ENCODE assay signal across 9 mouse cellular contexts in the genomic region with DNA sequence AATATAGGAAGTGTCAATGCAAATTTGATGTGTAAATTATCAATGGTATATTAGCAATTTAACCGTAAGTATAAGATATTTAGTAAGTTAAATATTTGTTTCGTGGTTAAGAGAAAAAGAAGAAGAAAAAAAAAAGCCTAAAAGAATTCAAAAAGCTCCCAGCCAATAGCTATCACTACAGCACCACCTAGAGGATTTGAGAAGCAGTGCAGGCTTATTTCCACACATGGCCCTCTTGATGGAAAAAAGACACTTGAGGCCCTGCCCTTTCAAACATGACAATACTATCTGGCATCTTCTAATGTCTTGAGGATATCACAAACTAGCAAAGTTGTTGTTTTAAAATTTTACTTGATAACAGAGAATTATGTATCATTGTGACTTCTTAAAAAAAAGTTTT. TPM values are rescaled to one million over a fixed set of nuclear protein-coding genes. Genes with fewer than 3 reads are reported as not detected.
DNase-seq lines count a peak whose midpoint lies in the region; TF ChIP-seq lines count a peak whose summit lies in the region.
"Had no signal": no experiment of that assay in that cellular context is flagged by ENCODE, and none has a peak within 500 bp of the region (broad histone marks: within the 10 kb centered on the region; RNA-seq: fewer than 3 reads in every experiment).

No protein-coding gene starts in this region.

- no peak for DNase-seq in gastrocnemius, adult 2 months
- no peak for DNase-seq in gastrocnemius, postnatal 10 days
- peak; percentile 46 for DNase-seq in thymus, postnatal 14 days
- no peak for DNase-seq in thymus, adult 2 months
- peak; percentile 27 for DNase-seq in forelimb bud, embryonic 11.5 days (ENCODE audit: low read depth, low spot score)
- peak; percentile 81 for DNase-seq in retina, embryonic 14.5 days (ENCODE audit: low spot score)
- DNase-seq in urinary bladder, postnatal 10 days (ENCODE audit: low spot score): no peak
- DNase-seq in urinary bladder, postnatal 36 days (ENCODE audit: low spot score in 2 of 2): no peak

- H3K36me3 ChIP-seq in thymus, adult 2 months (ENCODE audit: control insufficient read depth, insufficient read depth, low read length): no peaks in the 10 kb centered on the region

- intact Hi-C loops in gastrocnemius, adult 2 months (cut with DNase I): loop anchor here (10.0 kb wide), 1 partner anchor 381 kb away; no protein-coding TSS in a partner anchor

- no peaks in the 10 kb centered on the region for H3K27me3 ChIP-seq in thymus, adult 2 months (ENCODE audit: control insufficient read depth, insufficient read depth, low read length)

- H3K27ac ChIP-seq in gastrocnemius, adult 2 months: no peak overlapping the region
- no peak overlapping the region for H3K27ac ChIP-seq in thymus, adult 2 months (ENCODE audit: control insufficient read depth, insufficient read depth, low read length)

- peaks cover 7% of the 10 kb centered on the region for H3K4me1 ChIP-seq in thymus, adult 2 months (replicated peaks; ENCODE audit: control insufficient read depth, insufficient read depth, low read length)

- H3K4me3 ChIP-seq in gastrocnemius, adult 2 months: no peak overlapping the region
- H3K4me3 ChIP-seq in thymus, adult 2 months (ENCODE audit: control insufficient read depth, insufficient read depth, low read length): no peak overlapping the region

- no peak for TF ChIP-seq POLR2A in thymus, adult 2 months (IDR thresholded peaks at IDR 0.05; ENCODE audit: control insufficient read depth, extremely low read depth, insufficient read depth, low read length, poor library complexity)

- WGBS in thymus, adult 2 months: 32% methylated on average over 2 of the region's 2 CpGs

- peak; percentile 78 for TF ChIP-seq CTCF in gastrocnemius, adult 2 months (IDR thresholded peaks at IDR 0.05)
- TF ChIP-seq CTCF in thymus, adult 2 months (IDR thresholded peaks at IDR 0.05; ENCODE audit: borderline replicate concordance, control insufficient read depth, extremely low read depth, insufficient read depth, low read length, poor library complexity): no peak

RNA-seq across cellular contexts. Expression of gene Dynlrb2, which starts 20.7 kb away (rescaled TPM):
- not detected for total RNA-seq in gastrocnemius, adult 2 months (2021)
- not detected for total RNA-seq in gastrocnemius, postnatal 10 days (2021)
- polyA plus RNA-seq in thymus, adult 2 months (2012; rRNA removed): 1.3 and 1.7 TPM in 2 replicates
- polyA plus RNA-seq: heart, embryonic 14.5 days had no signal

Comparison
In these comparisons a context has a peak if more than half of its experiments do, and no peak if none do; other contexts are left out.
1. DNase-seq: peak in thymus, postnatal 14 days (single experiment), forelimb bud, embryonic 11.5 days (single experiment) and retina, embryonic 14.5 days (single experiment); none in gastrocnemius, adult 2 months (single experiment), gastrocnemius, postnatal 10 days (single experiment), thymus, adult 2 months (single experiment), urinary bladder, postnatal 10 days (single experiment) and urinary bladder, postnatal 36 days (0 of 2).